8 mouse cellular contexts compared by ENCODE assay signal in genomic region chr1:93825105-93825674, GRCm38 (mm10). TPM values are rescaled to one million over a fixed set of nuclear protein-coding genes. Genes with fewer than 3 reads are reported as not detected.
A peak's percentile ranks its signal among the peaks of the same experiment; 100 is the strongest.
DNase-seq lines count a peak whose midpoint lies in the region; ATAC-seq and TF ChIP-seq lines count a peak whose summit lies in the region.

No protein-coding gene starts in this region.

- H3K4me1 ChIP-seq in bone marrow macrophage, adult 2 months (ENCODE audit: control insufficient read depth, insufficient read depth, low read length): peaks cover 14% of the 10 kb centered on the region
- H3K4me1 ChIP-seq in embryonic fibroblast, embryonic 13.5 days (ENCODE audit: control insufficient read depth, insufficient read depth, low read length): no peaks in the 10 kb centered on the region
- peaks cover 4% of the 10 kb centered on the region; the same call in 1 of the 2 replicates for H3K4me1 ChIP-seq in kidney, embryonic 14.5 days (ENCODE audit: control insufficient read depth, insufficient read depth, low read length)
- peaks cover 14% of the 10 kb centered on the region for H3K4me1 ChIP-seq in limb, embryonic 15.5 days

- peak overlapping the region; percentile 72 for H3K27ac ChIP-seq in bone marrow macrophage, adult 2 months (ENCODE audit: insufficient read depth, low read depth, low read length)
- H3K27ac ChIP-seq in embryonic fibroblast, embryonic 13.5 days (ENCODE audit: insufficient read depth, low read length): peak overlapping the region; percentile 81
- H3K27ac ChIP-seq in kidney, embryonic 14.5 days (ENCODE audit: low read depth, low read length): peak overlapping the region; percentile 90
- peak overlapping the region; percentile 98 for H3K27ac ChIP-seq in limb, embryonic 15.5 days

- peak overlapping the region; percentile 56 for H3K4me2 ChIP-seq in kidney, embryonic 14.5 days (replicated peaks; ENCODE audit: low read depth, low read length)
- peak overlapping the region; percentile 75 for H3K4me2 ChIP-seq in limb, embryonic 15.5 days

- no peak for TF ChIP-seq CTCF in bone marrow macrophage, adult 2 months (IDR thresholded peaks at IDR 0.05; ENCODE audit: low read depth, low read length)
- no peak for TF ChIP-seq CTCF in embryonic fibroblast, embryonic 13.5 days (IDR thresholded peaks at IDR 0.05; ENCODE audit: borderline replicate concordance, insufficient read depth, low read length)

- no peaks in the 10 kb centered on the region for H3K9me3 ChIP-seq in kidney, embryonic 14.5 days (ENCODE audit: control insufficient read depth, low read length)
- H3K9me3 ChIP-seq in limb, embryonic 15.5 days: no peaks in the 10 kb centered on the region

- under 1% methylated on average over 30 of the region's 30 CpGs for WGBS in kidney, embryonic 14.5 days
- under 1% methylated on average over 30 of the region's 30 CpGs for WGBS in limb, embryonic 15.5 days

- no peak for TF ChIP-seq POLR2A in bone marrow macrophage, adult 2 months (IDR thresholded peaks at IDR 0.05; ENCODE audit: borderline replicate concordance, low read depth, low read length)
- TF ChIP-seq POLR2A in embryonic fibroblast, embryonic 13.5 days (IDR thresholded peaks at IDR 0.05; ENCODE audit: low read depth, low read length): peak; percentile 95

- peak overlapping the region; percentile 61 for H3K4me3 ChIP-seq in bone marrow macrophage, adult 2 months (ENCODE audit: insufficient read depth, low read length)
- peak overlapping the region; percentile 44 for H3K4me3 ChIP-seq in embryonic fibroblast, embryonic 13.5 days (ENCODE audit: insufficient read depth, low read length)
- H3K4me3 ChIP-seq in kidney, embryonic 14.5 days (ENCODE audit: low read length): peak overlapping the region; percentile 46
- H3K4me3 ChIP-seq in limb, embryonic 15.5 days: peak overlapping the region; percentile 65

- peak; percentile 97 for ATAC-seq in kidney, embryonic 14.5 days (ENCODE audit: low FRiP score, low TSS enrichment)
- ATAC-seq in limb, embryonic 15.5 days (ENCODE audit: insufficient number of reproducible peaks, low FRiP score, low TSS enrichment, low read depth): peak; percentile 97

- H3K36me3 ChIP-seq in kidney, embryonic 14.5 days (ENCODE audit: control insufficient read depth, insufficient read depth, low read length): peaks cover 14% of the 10 kb centered on the region
- H3K36me3 ChIP-seq in limb, embryonic 15.5 days: peaks cover 23% of the 10 kb centered on the region

- peak; percentile 99 for DNase-seq in A20 (ENCODE audit: low read depth, low spot score)
- peak; percentile 95 to 96 for DNase-seq in heart, adult 9 months (ENCODE audit: low spot score in 2 of 2)
- DNase-seq in monocyte, adult 2 months (ENCODE audit: low read depth in 1 of 2, low spot score in 2 of 2): peak; percentile 74 to 82
- peak; percentile 95 to 96 for DNase-seq in spleen, postnatal 36 days (ENCODE audit: low spot score in 2 of 2)

- H3K27me3 ChIP-seq in kidney, embryonic 14.5 days (ENCODE audit: control insufficient read depth, insufficient read depth, low read length): no peaks in the 10 kb centered on the region
- no peaks in the 10 kb centered on the region for H3K27me3 ChIP-seq in limb, embryonic 15.5 days

- peak overlapping the region; percentile 65 for H3K9ac ChIP-seq in kidney, embryonic 14.5 days (ENCODE audit: low read depth, low read length)
- H3K9ac ChIP-seq in limb, embryonic 15.5 days: peak overlapping the region; percentile 65

RNA-seq across cellular contexts. Expression of gene D2hgdh, which starts 0.5 kb away (rescaled TPM):
- polyA plus RNA-seq in bone marrow macrophage, adult 2 months (2012; ENCODE audit: insufficient read depth, insufficient read length, missing spikeins): 16.2 and 20.8 TPM in 2 replicates
- 7.9 and 12.7 TPM in 2 replicates for polyA plus RNA-seq in embryonic fibroblast, embryonic 13.5 days (2011; ENCODE audit: insufficient read length, low read depth, missing spikeins)
- polyA plus RNA-seq in kidney, embryonic 14.5 days (2014; fragmentation: Nextera tagmentation; extraction: Ambion mirVana): 10.8 and 13.2 TPM in 2 replicates
- 15.8 and 16.9 TPM in 2 replicates for polyA plus RNA-seq in limb, embryonic 15.5 days (2015; fragmentation: Nextera tagmentation; extraction: Ambion mirVana)

RNA-seq across cellular contexts. Expression of gene Ing5, which starts 21.4 kb away (rescaled TPM):
- 10.7 and 12.4 TPM in 2 replicates for polyA plus RNA-seq in bone marrow macrophage, adult 2 months (2012; ENCODE audit: insufficient read depth, insufficient read length, missing spikeins)
- 10.6 and 10.7 TPM in 2 replicates for polyA plus RNA-seq in embryonic fibroblast, embryonic 13.5 days (2011; ENCODE audit: insufficient read length, low read depth, missing spikeins)
- polyA plus RNA-seq in kidney, embryonic 14.5 days (2014; fragmentation: Nextera tagmentation; extraction: Ambion mirVana): 10.7 and 18.5 TPM in 2 replicates
- 12.7 and 13.4 TPM in 2 replicates for polyA plus RNA-seq in limb, embryonic 15.5 days (2015; fragmentation: Nextera tagmentation; extraction: Ambion mirVana)

RNA-seq across cellular contexts. Expression of gene Dtymk, which starts 23.5 kb away (rescaled TPM):
- polyA plus RNA-seq in bone marrow macrophage, adult 2 months (2012; ENCODE audit: insufficient read depth, insufficient read length, missing spikeins): 36.8 and 46.8 TPM in 2 replicates
- 81.7 and 95.6 TPM in 2 replicates for polyA plus RNA-seq in embryonic fibroblast, embryonic 13.5 days (2011; ENCODE audit: insufficient read length, low read depth, missing spikeins)
- 287 and 307 TPM in 2 replicates for polyA plus RNA-seq in kidney, embryonic 14.5 days (2014; fragmentation: Nextera tagmentation; extraction: Ambion mirVana)
- polyA plus RNA-seq in limb, embryonic 15.5 days (2015; fragmentation: Nextera tagmentation; extraction: Ambion mirVana): 200 and 206 TPM in 2 replicates

RNA-seq across cellular contexts. Expression of gene Gal3st2, which starts 35.9 kb away (rescaled TPM):
- polyA plus RNA-seq in bone marrow macrophage, adult 2 months (2012; ENCODE audit: insufficient read depth, insufficient read length, missing spikeins): not detected in 2 replicates
- not detected in 2 replicates for polyA plus RNA-seq in embryonic fibroblast, embryonic 13.5 days (2011; ENCODE audit: insufficient read length, low read depth, missing spikeins)
- polyA plus RNA-seq in kidney, embryonic 14.5 days (2014; fragmentation: Nextera tagmentation; extraction: Ambion mirVana): not detected in 2 replicates
- 0.20 TPM in 1 of 2 replicates, not detected in the other for polyA plus RNA-seq in limb, embryonic 15.5 days (2015; fragmentation: Nextera tagmentation; extraction: Ambion mirVana)

Comparison
In these comparisons a context has a peak if more than half of its experiments do, and no peak if none do; other contexts are left out.
1. Peak in every context shown above with its lines: DNase-seq, ATAC-seq, H3K4me3 ChIP-seq and H3K27ac ChIP-seq.